Mouse (Mus musculus): ENCODE data around the gene Ttc37. TPM values are rescaled to one million over a fixed set of nuclear protein-coding genes. Genes with fewer than 3 reads are reported as not detected.

Ttc37 gene
- polyA plus RNA-seq, 1 experiment from 2014 or later = 13.1 TPM

DNA sequence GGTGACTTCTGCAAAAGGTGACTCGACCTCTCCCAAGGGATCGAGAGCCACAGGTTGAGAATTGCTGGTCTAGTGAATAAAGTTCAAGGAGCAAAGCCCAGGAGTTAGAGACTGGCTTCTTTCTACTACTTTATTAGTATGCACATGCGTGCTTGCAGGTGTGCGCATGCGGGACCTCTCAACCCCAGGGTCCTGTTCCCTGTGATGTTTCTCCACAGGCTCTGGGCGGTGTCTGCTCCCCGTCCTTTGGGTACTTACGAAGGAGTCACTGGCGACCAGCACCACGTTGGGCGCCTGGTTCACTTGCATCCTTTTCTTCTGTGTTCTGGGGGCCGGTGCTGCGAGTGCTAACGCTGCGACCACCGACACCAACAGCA, 430 bp upstream of the Ttc37 start:
- Histone ChIP-seq H3K9ac (peak overlapping the region; percentile 57), H3K9me3 (no peaks in the 10 kb centered on the region), H3K4me1 (no peaks in the 10 kb centered on the region)

DNA sequence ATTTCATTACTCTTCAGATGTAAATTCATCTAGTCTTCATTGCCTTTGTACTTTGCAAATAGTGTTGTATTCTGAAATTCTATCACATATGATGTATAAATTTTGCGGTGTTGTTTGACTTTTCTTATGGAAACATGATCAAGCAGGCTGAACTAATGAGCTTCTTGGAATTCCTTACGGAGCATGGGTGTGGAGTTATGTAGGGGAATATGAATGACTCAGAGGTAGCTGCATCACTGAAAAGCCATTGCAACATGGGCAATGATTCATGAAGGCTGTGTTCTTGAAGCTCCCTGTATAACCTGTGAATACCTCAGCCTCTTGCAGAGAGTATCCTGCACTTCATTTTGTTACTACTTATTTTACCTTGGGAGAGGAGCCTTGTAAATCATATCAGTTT, 3.5 kb downstream of the Ttc37 start:
- no peaks in the 10 kb centered on the region for H3K27me3 ChIP-seq (replicated peaks)
- no peaks in the 10 kb centered on the region for H3K4me1 ChIP-seq
- ATAC-seq (ENCODE audit: low FRiP score, low read depth) = no peak
- H3K4me3 ChIP-seq = no peak overlapping the region
- H3K9ac ChIP-seq = no peak overlapping the region
- H3K27ac ChIP-seq = no peak overlapping the region
- H3K4me2 ChIP-seq (replicated peaks) = no peak overlapping the region
- H3K9me3 ChIP-seq = no peaks in the 10 kb centered on the region
- no peaks in the 10 kb centered on the region for H3K36me3 ChIP-seq
- 92% methylated on average over 2 of the region's 2 CpGs for WGBS

More for the DNA sequence above, 430 bp upstream of the Ttc37 start:
- ATAC-seq (ENCODE audit: low FRiP score, low read depth) = peak; percentile 87
- Histone ChIP-seq H3K27me3 (replicated peaks) (no peaks in the 10 kb centered on the region), H3K4me3 (peak overlapping the region; percentile 61), H3K36me3 (no peaks in the 10 kb centered on the region), H3K27ac (no peak overlapping the region; the same call in 1 of the 2 replicates), H3K4me2 (replicated peaks) (peak overlapping the region; percentile 66)
- WGBS = 4% methylated on average over 16 of the region's 16 CpGs

DNA sequence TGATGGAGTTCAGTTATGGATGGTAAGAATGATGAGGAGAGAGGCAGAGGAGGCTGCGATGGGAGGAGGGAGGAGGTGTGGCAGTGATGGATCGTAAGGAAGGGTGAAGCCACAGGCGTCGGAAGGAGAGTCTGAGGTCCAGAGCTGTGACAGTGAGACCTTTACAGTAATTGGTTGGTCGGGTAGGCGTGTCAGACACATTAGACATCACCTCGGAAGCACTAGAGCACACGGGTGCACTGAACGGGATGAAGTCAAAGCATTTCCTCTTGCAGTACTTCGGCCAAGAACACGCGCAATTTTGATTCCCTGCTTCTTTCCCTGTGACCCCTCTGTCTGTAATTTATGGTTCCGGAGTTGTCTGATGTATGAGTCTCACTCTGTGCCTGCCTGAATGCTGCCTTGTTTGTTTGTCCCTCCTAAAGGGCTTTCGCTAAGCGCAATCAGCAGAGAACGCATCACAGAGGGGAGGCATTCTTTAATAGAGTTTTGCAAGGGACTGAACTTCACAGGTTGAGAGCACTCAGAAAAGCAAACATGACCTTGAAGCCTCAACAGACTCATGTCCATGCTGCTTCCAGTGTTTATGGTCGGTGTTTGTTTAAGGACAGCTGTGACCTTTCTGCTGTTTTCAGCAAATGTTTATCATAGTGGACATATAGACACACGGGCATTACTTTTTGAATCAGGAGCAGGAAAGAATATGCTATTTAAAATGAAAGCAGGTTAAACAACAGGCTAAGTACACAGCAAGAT, 10.7 kb downstream of the Ttc37 start:
- no peak overlapping the region for H3K27ac ChIP-seq
- H3K4me1 ChIP-seq = no peaks in the 10 kb centered on the region
- peaks cover 23% of the 10 kb centered on the region for H3K36me3 ChIP-seq
- H3K4me2 ChIP-seq (replicated peaks) = no peak overlapping the region
- ATAC-seq (ENCODE audit: low FRiP score, low read depth) = no peak
- no peak overlapping the region for H3K9ac ChIP-seq
- H3K9me3 ChIP-seq = no peaks in the 10 kb centered on the region
- no peaks in the 10 kb centered on the region for H3K27me3 ChIP-seq (replicated peaks)
- 89% methylated on average over 18 of the region's 18 CpGs for WGBS
- no peak overlapping the region for H3K4me3 ChIP-seq

DNA sequence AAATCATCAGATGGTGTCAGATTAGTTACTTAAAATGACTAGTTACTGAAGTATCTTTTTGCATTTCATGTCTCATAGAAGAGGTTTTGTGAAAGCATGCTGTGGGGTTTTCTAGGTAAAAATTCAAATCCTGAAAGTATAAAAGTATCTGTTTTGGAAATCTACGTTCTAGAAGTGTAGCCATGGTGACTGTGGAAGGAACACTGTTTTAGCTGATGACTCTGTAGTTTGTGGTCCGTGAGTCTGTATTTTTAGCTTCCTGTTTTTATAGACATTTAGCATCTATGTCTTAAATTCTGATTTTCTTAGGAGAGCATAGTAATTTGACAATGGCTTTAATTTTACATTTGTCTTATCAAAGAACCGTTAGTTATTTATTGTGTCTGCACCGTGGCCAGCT, 30.3 kb downstream of the Ttc37 start:
- Histone ChIP-seq H3K9me3 (no peaks in the 10 kb centered on the region), H3K4me2 (replicated peaks) (no peak overlapping the region), H3K4me1 (no peaks in the 10 kb centered on the region), H3K36me3 (peaks cover 46% of the 10 kb centered on the region), H3K9ac (no peak overlapping the region), H3K27ac (no peak overlapping the region), H3K27me3 (replicated peaks) (no peaks in the 10 kb centered on the region), H3K4me3 (no peak overlapping the region)
- 93% methylated on average over 4 of the region's 4 CpGs for WGBS
- ATAC-seq (ENCODE audit: low FRiP score, low read depth) = no peak

- no peak overlapping the region for H3K4me3 ChIP-seq
- no peak overlapping the region for H3K27ac ChIP-seq
- no peaks in the 10 kb centered on the region for H3K4me1 ChIP-seq
- no peak overlapping the region for H3K9ac ChIP-seq
- no peaks in the 10 kb centered on the region for H3K9me3 ChIP-seq
- WGBS = 88% methylated on average over 4 of the region's 4 CpGs
- ATAC-seq (ENCODE audit: low FRiP score, low read depth) = no peak
- H3K4me2 ChIP-seq (replicated peaks) = no peak overlapping the region
- peaks cover 50% of the 10 kb centered on the region for H3K36me3 ChIP-seq
- H3K27me3 ChIP-seq (replicated peaks) = no peaks in the 10 kb centered on the region
These were observed 33.9 kb downstream of the Ttc37 start for GRCm38 (mm10) chr13:76132415-76132814.

DNA sequence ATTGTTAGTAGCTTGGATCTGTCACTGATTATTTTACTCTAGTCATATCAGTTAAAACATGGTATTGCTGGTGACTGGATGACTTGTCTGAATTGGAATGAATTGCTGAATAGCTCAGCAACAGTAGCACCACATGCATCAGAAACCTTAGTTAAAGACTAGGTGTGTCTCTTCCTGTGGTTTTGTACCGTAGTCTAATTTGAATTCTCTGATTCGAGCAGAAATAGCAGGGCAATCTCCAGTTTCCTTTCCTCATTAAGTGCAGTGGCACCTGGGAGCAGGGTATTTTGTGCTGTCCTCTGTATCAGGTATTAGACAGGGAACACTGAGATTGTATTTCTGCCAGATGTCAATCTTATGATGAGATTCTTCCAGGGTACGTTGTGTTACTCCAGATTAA, 40.3 kb downstream of the Ttc37 start:
- Histone ChIP-seq H3K27ac (no peak overlapping the region), H3K36me3 (peaks cover 38% of the 10 kb centered on the region), H3K4me1 (no peaks in the 10 kb centered on the region), H3K27me3 (replicated peaks) (no peaks in the 10 kb centered on the region), H3K4me3 (no peak overlapping the region), H3K9me3 (no peaks in the 10 kb centered on the region), H3K9ac (no peak overlapping the region), H3K4me2 (replicated peaks) (no peak overlapping the region)
- 93% methylated on average over 3 of the region's 3 CpGs for WGBS
- ATAC-seq (ENCODE audit: low FRiP score, low read depth) = no peak

GRCm38 (mm10) chr13:76141117-76141808, 42.7 kb downstream of the Ttc37 start:
- Histone ChIP-seq H3K4me1 (no peaks in the 10 kb centered on the region), H3K36me3 (peaks cover 26% of the 10 kb centered on the region), H3K4me2 (replicated peaks) (no peak overlapping the region), H3K27ac (no peak overlapping the region), H3K9ac (no peak overlapping the region), H3K4me3 (no peak overlapping the region), H3K27me3 (replicated peaks) (no peaks in the 10 kb centered on the region), H3K9me3 (no peaks in the 10 kb centered on the region)
- WGBS = 91% methylated on average over 12 of the region's 12 CpGs
- no peak for ATAC-seq (ENCODE audit: low FRiP score, low read depth)

GRCm38 (mm10) chr13:76150483-76150882, 51.9 kb downstream of the Ttc37 start:
- WGBS = 89% methylated on average over 5 of the region's 5 CpGs
- no peak overlapping the region for H3K4me3 ChIP-seq
- ATAC-seq (ENCODE audit: low FRiP score, low read depth) = no peak; the same call in 1 of the 2 replicates
- no peaks in the 10 kb centered on the region for H3K9me3 ChIP-seq
- H3K36me3 ChIP-seq = peaks cover 25% of the 10 kb centered on the region
- no peaks in the 10 kb centered on the region for H3K27me3 ChIP-seq (replicated peaks)
- no peak overlapping the region for H3K9ac ChIP-seq
- no peak overlapping the region for H3K4me2 ChIP-seq (replicated peaks)
- H3K27ac ChIP-seq = no peak overlapping the region
- no peaks in the 10 kb centered on the region for H3K4me1 ChIP-seq

DNA sequence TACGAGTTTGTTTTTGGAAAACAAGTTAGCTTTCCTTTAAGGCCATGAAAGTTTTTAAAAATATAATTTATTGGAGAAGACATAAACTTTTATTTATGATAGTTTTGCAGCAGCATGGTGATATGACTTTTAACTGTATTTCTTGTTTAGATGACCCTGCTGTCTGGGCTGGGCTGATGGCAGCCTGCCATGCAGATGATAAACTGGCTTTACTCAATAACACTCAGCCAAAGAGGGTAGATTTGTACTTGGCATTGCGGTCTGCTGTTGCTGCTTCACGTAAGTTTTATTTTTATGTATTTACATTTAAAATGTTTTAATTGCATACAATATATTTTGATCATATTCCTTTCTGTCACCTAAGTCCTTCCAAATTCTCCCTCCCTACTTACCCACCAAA, 58.6 kb downstream of the Ttc37 start:
- no peaks in the 10 kb centered on the region for H3K4me1 ChIP-seq
- ATAC-seq (ENCODE audit: low FRiP score, low read depth) = no peak
- no peak overlapping the region for H3K9ac ChIP-seq
- H3K27ac ChIP-seq = no peak overlapping the region
- H3K9me3 ChIP-seq = no peaks in the 10 kb centered on the region
- H3K4me2 ChIP-seq (replicated peaks) = no peak overlapping the region
- H3K4me3 ChIP-seq = no peak overlapping the region
- no peaks in the 10 kb centered on the region for H3K27me3 ChIP-seq (replicated peaks)
- peaks cover 37% of the 10 kb centered on the region for H3K36me3 ChIP-seq
- WGBS = 91% methylated on average over 3 of the region's 3 CpGs

DNA sequence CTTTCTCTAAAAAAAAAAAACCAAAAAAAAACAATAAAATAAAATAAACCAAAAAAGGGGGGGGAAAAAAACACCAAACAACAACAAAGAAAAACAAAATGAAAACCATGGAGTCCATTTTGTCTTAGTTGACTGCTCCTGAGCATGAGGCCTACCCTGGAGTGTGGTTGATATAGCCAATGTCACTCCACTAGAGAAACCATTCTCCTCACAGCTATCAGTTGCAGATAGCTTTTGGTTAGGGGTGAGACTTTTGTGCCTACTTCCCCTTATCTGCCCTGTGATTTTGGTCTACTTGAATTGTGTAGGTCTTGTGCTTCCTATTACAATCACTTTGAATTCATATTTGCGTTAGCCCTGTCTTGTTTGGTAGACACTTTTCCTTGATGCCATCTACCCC, 59.0 kb downstream of the Ttc37 start:
- H3K4me2 ChIP-seq (replicated peaks) = no peak overlapping the region
- no peaks in the 10 kb centered on the region for H3K9me3 ChIP-seq
- ATAC-seq (ENCODE audit: low FRiP score, low read depth) = no peak
- H3K27me3 ChIP-seq (replicated peaks) = no peaks in the 10 kb centered on the region
- WGBS = 95% methylated on average over 1 of the region's 1 CpGs
- no peak overlapping the region for H3K4me3 ChIP-seq
- peaks cover 41% of the 10 kb centered on the region for H3K36me3 ChIP-seq
- H3K9ac ChIP-seq = no peak overlapping the region
- H3K27ac ChIP-seq = no peak overlapping the region
- no peaks in the 10 kb centered on the region for H3K4me1 ChIP-seq

DNA sequence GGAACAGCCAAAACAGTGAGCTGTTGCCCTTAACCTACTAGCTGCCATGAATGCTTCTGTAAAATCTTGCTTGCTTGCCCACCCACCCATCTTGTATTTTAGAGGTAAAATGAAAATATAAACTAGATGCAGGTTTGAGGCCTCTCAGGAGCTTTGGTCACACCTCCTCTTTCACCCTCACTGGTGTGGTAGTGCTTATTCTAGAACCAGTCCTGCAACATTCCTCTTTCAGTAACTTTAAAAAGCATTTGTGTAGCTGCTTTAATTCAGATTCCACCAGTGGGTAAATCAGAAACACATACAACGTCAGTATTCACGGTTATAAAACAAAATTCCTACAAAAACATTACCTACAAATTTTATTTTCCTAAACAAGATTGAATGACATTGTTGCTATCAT, 62.1 kb downstream of the Ttc37 start:
- Histone ChIP-seq H3K36me3 (peaks cover 44% of the 10 kb centered on the region), H3K9me3 (no peaks in the 10 kb centered on the region), H3K9ac (no peak overlapping the region), H3K27me3 (replicated peaks) (no peaks in the 10 kb centered on the region), H3K4me1 (no peaks in the 10 kb centered on the region), H3K4me3 (no peak overlapping the region), H3K4me2 (replicated peaks) (no peak overlapping the region), H3K27ac (no peak overlapping the region)
- WGBS = 97% methylated on average over 2 of the region's 2 CpGs
- ATAC-seq (ENCODE audit: low FRiP score, low read depth) = no peak

GRCm38 (mm10) chr13:76174297-76174696, 75.8 kb downstream of the Ttc37 start:
- Histone ChIP-seq H3K9ac (no peak overlapping the region), H3K9me3 (0 out of 2 replicates have a peak, but pooled peaks cover 3% of the 10 kb centered on the region), H3K36me3 (peaks cover 22% of the 10 kb centered on the region), H3K27me3 (replicated peaks) (no peaks in the 10 kb centered on the region), H3K4me1 (no peaks in the 10 kb centered on the region), H3K4me2 (replicated peaks) (no peak overlapping the region), H3K27ac (no peak overlapping the region), H3K4me3 (no peak overlapping the region)
- ATAC-seq (ENCODE audit: low FRiP score, low read depth) = no peak

- Histone ChIP-seq H3K4me1 (no peaks in the 10 kb centered on the region), H3K36me3 (peaks cover 23% of the 10 kb centered on the region)
- 88% methylated on average over 5 of the region's 5 CpGs for WGBS
These were observed 80.2 kb downstream of the Ttc37 start for GRCm38 (mm10) chr13:76178700-76179099.

More at GRCm38 (mm10) chr13:76178700-76179099, 80.2 kb downstream of the Ttc37 start:
- ATAC-seq (ENCODE audit: low FRiP score, low read depth) = no peak
- H3K9me3 ChIP-seq = 0 out of 2 replicates have a peak, but pooled peaks cover 3% of the 10 kb centered on the region
- no peak overlapping the region for H3K27ac ChIP-seq
- no peak overlapping the region for H3K4me3 ChIP-seq
- H3K9ac ChIP-seq = no peak overlapping the region
- H3K4me2 ChIP-seq (replicated peaks) = no peak overlapping the region
- no peaks in the 10 kb centered on the region for H3K27me3 ChIP-seq (replicated peaks)

All from neural tube, embryonic 12.5 days (tissue).